Mouse (Mus musculus) intestine, embryonic 16.5 days (tissue): ENCODE measurements around the gene M6pr. TPM values are rescaled to one million over a fixed set of nuclear protein-coding genes. Genes with fewer than 3 reads are reported as not detected.

Source experiments
- ATAC-seq: fragments of 200-750 bp; cut with Nextera tagmentation; 2 replicates; pipeline ENCODE4 v1.8.0; 2017; ENCODE audit warnings: moderate TSS enrichment, moderate library complexity
- H3K27ac ChIP-seq: fragments of 300-500 bp; sonication (generic); 2 replicates; pipeline ENCODE4 v1.5.1; 2014; ENCODE audit warnings: mild to moderate bottlenecking, low read length
- H3K27me3 ChIP-seq: fragments of 300-500 bp; sonication (generic); replicated peaks from 2 replicates; pipeline ENCODE4 v1.6.1; 2014; ENCODE audit warnings: low read length, control low read depth, mixed read lengths; ENCODE audit not compliant: control insufficient read depth, insufficient read depth
- H3K36me3 ChIP-seq: fragments of 300-500 bp; sonication (generic); 2 replicates; pipeline ENCODE4 v1.6.1; 2014; ENCODE audit warnings: low read length, control low read depth; ENCODE audit not compliant: control insufficient read depth, insufficient read depth
- H3K4me1 ChIP-seq: fragments of 300-500 bp; sonication (generic); 2 replicates; pipeline ENCODE4 v1.6.1; 2014; ENCODE audit warnings: low read length, control low read depth, mixed read lengths; ENCODE audit not compliant: control insufficient read depth, insufficient read depth
- H3K4me2 ChIP-seq: fragments of 300-500 bp; sonication (generic); 2 replicates; pipeline ENCODE4 v1.6.1; 2014; ENCODE audit warnings: low read depth, low read length, control low read depth
- H3K4me3 ChIP-seq: fragments of 300-500 bp; sonication (generic); 2 replicates; pipeline ENCODE4 v1.5.1; 2014; ENCODE audit warnings: mild to moderate bottlenecking, low read length
- H3K9ac ChIP-seq: fragments of 300-500 bp; sonication (generic); 2 replicates; pipeline ENCODE4 v1.6.1; 2014; ENCODE audit warnings: low read depth, low read length
- H3K9me3 ChIP-seq: fragments of 300-500 bp; sonication (generic); 2 replicates; pipeline ENCODE4 v1.6.1; 2016; ENCODE audit warnings: low read length, control low read depth; ENCODE audit not compliant: control insufficient read depth
- WGBS: fragments of 180-500 bp; shearing (Covaris S2); extraction: QIAGEN DNeasy Blood & Tissue Kit; methylation state at CpG from one replicate; pipeline ENCODE4 v1.1.7; 2014; 5-methylcytosine and 5-hydroxymethylcytosine counted together
- polyA plus RNA-seq: library from polyadenylated mRNA; unstranded; fragments of >200 nt; fragmentation: Nextera tagmentation; extraction: Ambion mirVana; gene quantifications from 2 replicates; pipeline ENCODE4 v1.2.1, GENCODE M21; 2015

M6pr gene
- polyA plus RNA-seq, 1 experiment from 2014 or later = 147 TPM

- H3K27ac ChIP-seq = no peak overlapping the region
- H3K4me3 ChIP-seq = no peak overlapping the region
- no peak overlapping the region for H3K9ac ChIP-seq
- no peak for ATAC-seq
- H3K4me2 ChIP-seq = no peak overlapping the region
- H3K27me3 ChIP-seq = no peaks in the 10 kb centered on the region
- no peaks in the 10 kb centered on the region for H3K36me3 ChIP-seq
- H3K9me3 ChIP-seq = no peaks in the 10 kb centered on the region
- no peaks in the 10 kb centered on the region for H3K4me1 ChIP-seq
- 34% methylated on average over 6 of the region's 6 CpGs for WGBS
Observed at GRCm38 (mm10) chr6:122304355-122304754, 4.2 kb upstream of the M6pr start.

GRCm38 (mm10) chr6:122304790-122305555 is 3.5 kb upstream of the M6pr start:
- H3K27me3 ChIP-seq = no peaks in the 10 kb centered on the region
- H3K9ac ChIP-seq = no peak overlapping the region
- H3K4me1 ChIP-seq = peaks cover 4% of the 10 kb centered on the region; the same call in 1 of the 2 replicates
- no peaks in the 10 kb centered on the region for H3K9me3 ChIP-seq
- no peak overlapping the region for H3K4me3 ChIP-seq
- H3K27ac ChIP-seq = no peak overlapping the region
- WGBS = 80% methylated on average over 12 of the region's 12 CpGs
- ATAC-seq = no peak
- H3K4me2 ChIP-seq = no peak overlapping the region
- H3K36me3 ChIP-seq = no peaks in the 10 kb centered on the region

DNA sequence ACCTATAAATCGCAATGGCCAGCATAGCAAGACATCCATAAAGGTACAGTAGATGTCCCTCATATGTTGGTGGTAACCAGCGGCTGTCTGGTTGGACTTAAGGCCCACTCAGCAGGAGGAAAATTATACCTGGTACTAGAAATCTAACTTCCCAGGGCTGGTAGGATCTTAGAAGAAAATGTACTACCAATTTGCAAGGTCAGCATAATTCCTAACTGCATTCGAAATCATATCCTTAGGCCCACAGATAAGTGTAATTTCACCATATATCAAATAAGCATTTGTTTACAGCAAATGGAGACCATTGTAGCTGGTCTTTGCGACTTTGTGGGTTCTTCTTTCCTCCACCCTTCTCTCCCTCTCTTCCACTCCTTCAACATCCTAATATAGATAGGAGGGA is 1.8 kb upstream of the M6pr start:
- no peak for ATAC-seq
- H3K27ac ChIP-seq = no peak overlapping the region
- H3K4me2 ChIP-seq = no peak overlapping the region
- H3K27me3 ChIP-seq = no peaks in the 10 kb centered on the region
- no peak overlapping the region for H3K4me3 ChIP-seq
- no peaks in the 10 kb centered on the region for H3K36me3 ChIP-seq
- WGBS = 87% methylated on average over 4 of the region's 4 CpGs
- H3K9ac ChIP-seq = no peak overlapping the region
- no peaks in the 10 kb centered on the region for H3K9me3 ChIP-seq
- peaks cover 11% of the 10 kb centered on the region; the same call in 1 of the 2 replicates for H3K4me1 ChIP-seq

DNA sequence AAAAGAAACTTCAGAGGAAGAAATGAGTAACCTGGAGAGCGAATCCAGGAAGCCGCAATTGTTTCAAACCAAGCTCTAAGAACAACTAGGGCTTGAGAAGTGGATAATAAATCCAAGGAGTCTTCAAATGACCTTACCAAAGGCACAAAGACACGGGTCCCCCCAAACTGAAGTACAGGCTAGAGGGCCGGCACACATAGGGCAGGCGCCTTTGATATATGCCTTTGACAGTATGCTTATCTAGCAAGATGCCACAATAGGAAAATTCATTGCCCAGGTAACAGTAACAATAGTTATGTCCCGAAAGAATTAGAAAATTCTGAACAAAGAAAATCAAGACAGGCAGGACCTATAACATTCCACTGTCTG is 400 bp upstream of the M6pr start:
- Histone ChIP-seq H3K27ac (no peak overlapping the region), H3K4me3 (peak overlapping the region; percentile 93)
- peak; percentile 22 for ATAC-seq

DNA sequence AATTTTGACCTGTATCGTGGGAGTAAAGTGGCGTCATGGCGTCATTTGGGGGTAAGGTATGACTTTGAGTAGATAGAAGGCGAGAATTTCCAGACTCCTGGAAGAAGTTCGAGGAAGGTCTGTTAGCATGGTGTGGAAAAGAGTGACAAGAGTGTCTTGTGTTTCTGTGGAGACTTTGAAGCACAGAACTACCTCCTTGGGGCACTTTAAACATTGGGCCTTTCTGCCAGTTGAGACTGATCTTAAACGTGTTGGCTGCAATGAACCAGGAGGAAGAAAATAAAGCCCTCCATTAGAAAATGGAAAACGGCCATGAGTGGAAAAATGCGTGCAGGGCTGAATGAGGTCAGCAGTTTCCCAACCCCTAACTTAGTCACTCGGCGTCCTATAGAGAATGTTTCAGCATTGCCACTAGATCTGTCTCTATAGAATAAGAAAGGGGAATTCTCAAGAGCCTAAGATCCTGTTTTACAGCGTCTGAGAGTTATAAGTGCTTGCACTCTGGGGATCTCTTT is 983 bp downstream of the M6pr start:
- peak overlapping the region; percentile 71 for H3K4me2 ChIP-seq
- 0 out of 2 replicates have a peak overlapping the region, but pooled peaks have one; percentile 11 for H3K27ac ChIP-seq

More for the DNA sequence above, 400 bp upstream of the M6pr start:
- peaks cover 11% of the 10 kb centered on the region; the same call in 1 of the 2 replicates for H3K4me1 ChIP-seq
- no peak overlapping the region; the same call in 1 of the 2 replicates for H3K4me2 ChIP-seq
- no peak overlapping the region for H3K9ac ChIP-seq
- H3K9me3 ChIP-seq = no peaks in the 10 kb centered on the region
- H3K27me3 ChIP-seq = no peaks in the 10 kb centered on the region
- H3K36me3 ChIP-seq = no peaks in the 10 kb centered on the region
- WGBS = 66% methylated on average over 6 of the region's 6 CpGs

DNA sequence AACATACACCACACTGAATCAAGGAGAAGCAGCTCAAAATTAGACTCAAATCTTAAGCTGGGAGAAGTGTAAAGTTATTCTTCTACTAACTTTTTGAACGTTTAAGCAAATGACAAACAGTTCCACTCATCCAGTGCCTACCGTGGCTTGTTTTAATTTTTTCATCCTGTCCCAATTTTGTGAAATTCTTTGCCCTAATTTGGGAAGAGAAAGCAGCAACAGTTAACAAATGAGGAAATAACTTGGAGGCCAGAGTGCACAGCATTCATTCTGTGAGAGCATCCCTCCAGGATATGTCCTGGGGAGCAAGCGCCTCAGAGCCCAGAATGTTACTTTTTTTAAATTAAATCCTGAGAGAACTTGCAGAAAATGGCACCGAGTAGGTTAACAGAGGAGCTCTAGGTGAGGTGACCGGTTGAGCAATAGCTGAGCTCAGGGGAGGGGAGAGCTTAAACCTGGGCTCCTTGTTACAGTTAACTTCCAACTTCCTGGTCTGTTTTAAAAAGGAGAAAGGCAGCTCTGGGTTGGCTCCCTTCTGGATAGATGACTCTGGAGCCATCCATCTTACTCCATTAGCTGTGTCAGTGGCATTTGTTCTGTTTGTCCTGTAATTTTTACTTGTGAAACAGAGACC is 1.8 kb downstream of the M6pr start:
- Histone ChIP-seq H3K9ac (peak overlapping the region; percentile 91), H3K4me1 (peaks cover 11% of the 10 kb centered on the region; the same call in 1 of the 2 replicates), H3K4me2 (peak overlapping the region; percentile 71), H3K27me3 (no peaks in the 10 kb centered on the region), H3K9me3 (no peaks in the 10 kb centered on the region), H3K4me3 (peak overlapping the region; percentile 93), H3K27ac (no peak overlapping the region), H3K36me3 (0 out of 2 replicates have a peak, but pooled peaks cover 3% of the 10 kb centered on the region)
- ATAC-seq = no peak
- 62% methylated on average over 5 of the region's 5 CpGs for WGBS

More for the DNA sequence above, 983 bp downstream of the M6pr start:
- ATAC-seq = no peak
- H3K27me3 ChIP-seq = no peaks in the 10 kb centered on the region
- H3K4me1 ChIP-seq = peaks cover 11% of the 10 kb centered on the region; the same call in 1 of the 2 replicates
- peak overlapping the region; percentile 91 for H3K9ac ChIP-seq
- peak overlapping the region; percentile 93 for H3K4me3 ChIP-seq
- WGBS = 6% methylated on average over 11 of the region's 11 CpGs
- 0 out of 2 replicates have a peak, but pooled peaks cover 3% of the 10 kb centered on the region for H3K36me3 ChIP-seq
- no peaks in the 10 kb centered on the region for H3K9me3 ChIP-seq

DNA sequence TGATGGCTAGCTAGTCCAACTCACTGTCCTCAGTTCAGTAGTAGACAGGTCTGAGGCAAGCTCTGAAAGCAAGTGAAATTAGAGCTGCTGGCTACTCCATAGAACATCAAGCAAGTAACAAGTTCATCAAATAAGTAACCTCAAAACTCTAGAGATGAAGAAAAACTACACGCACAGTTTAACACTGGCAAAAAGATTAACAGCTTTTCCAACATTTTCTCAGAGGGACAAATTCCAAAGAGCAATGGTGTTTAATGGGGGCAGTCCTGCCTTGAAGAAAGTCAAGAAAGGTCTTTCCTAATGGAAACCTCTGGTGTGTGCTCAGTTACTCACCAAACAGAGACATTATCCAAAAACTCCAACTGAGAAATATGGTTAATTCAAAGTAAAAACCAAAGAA is 10.2 kb downstream of the M6pr start:
- no peak overlapping the region for H3K4me2 ChIP-seq
- no peaks in the 10 kb centered on the region for H3K27me3 ChIP-seq
- WGBS = 95% methylated on average over 1 of the region's 1 CpGs
- no peak overlapping the region for H3K4me3 ChIP-seq
- H3K9ac ChIP-seq = no peak overlapping the region
- no peaks in the 10 kb centered on the region for H3K9me3 ChIP-seq
- no peak overlapping the region for H3K27ac ChIP-seq
- peaks cover 16% of the 10 kb centered on the region for H3K36me3 ChIP-seq
- no peak for ATAC-seq
- H3K4me1 ChIP-seq = no peaks in the 10 kb centered on the region

- Histone ChIP-seq H3K36me3 (peaks cover 6% of the 10 kb centered on the region), H3K4me1 (no peaks in the 10 kb centered on the region), H3K9me3 (no peaks in the 10 kb centered on the region), H3K4me3 (no peak overlapping the region), H3K27ac (no peak overlapping the region), H3K4me2 (no peak overlapping the region), H3K27me3 (no peaks in the 10 kb centered on the region), H3K9ac (no peak overlapping the region)
- 85% methylated on average over 6 of the region's 6 CpGs for WGBS
- ATAC-seq = no peak
Observed at GRCm38 (mm10) chr6:122325361-122325975, 16.9 kb downstream of the M6pr start.

- 87% methylated on average over 13 of the region's 13 CpGs for WGBS
- no peak for ATAC-seq
- Histone ChIP-seq H3K9ac (no peak overlapping the region), H3K36me3 (peaks cover 6% of the 10 kb centered on the region; the same call in 1 of the 2 replicates), H3K27ac (no peak overlapping the region), H3K4me3 (no peak overlapping the region), H3K4me1 (no peaks in the 10 kb centered on the region), H3K9me3 (no peaks in the 10 kb centered on the region), H3K27me3 (no peaks in the 10 kb centered on the region), H3K4me2 (no peak overlapping the region)
Observed at GRCm38 (mm10) chr6:122333081-122333612, 24.6 kb downstream of the M6pr start.
